Mouse (Mus musculus) heart, postnatal 0 days (tissue): Measurements from ENCODE around the gene Fam135a.

Source experiments
- CTCF ChIP-seq: IDR thresholded peaks from 2 replicates; pipeline ENCODE4 v1.5.1; 2016; ENCODE audit warnings: antibody characterized with exemption, control low read depth, low read depth
- EP300 ChIP-seq: IDR thresholded peaks from 2 replicates; pipeline ENCODE4 v1.6.1; 2016; ENCODE audit warnings: antibody characterized with exemption, low read depth

DNA sequence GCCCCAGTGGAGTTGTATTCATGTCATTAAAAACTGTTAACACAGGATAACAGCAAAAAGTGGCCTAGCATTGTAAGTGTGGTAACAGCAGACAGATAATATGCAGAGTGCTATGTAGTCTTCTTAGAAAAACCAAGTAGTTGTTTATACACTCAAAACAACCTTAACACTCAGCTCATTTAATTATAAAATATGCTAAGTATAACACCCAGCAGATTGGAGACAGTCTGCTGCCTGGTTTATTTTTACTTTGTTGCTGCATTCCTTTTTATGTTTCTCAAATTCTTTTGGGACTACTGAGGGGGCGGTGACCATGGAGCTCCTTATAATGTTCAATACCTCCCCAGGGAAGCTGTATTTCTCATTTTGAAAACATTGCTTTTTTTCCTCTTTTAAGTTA lies 22.4 kb upstream of the Fam135a start:
- TF ChIP-seq CTCF: no peak
- no peak for TF ChIP-seq EP300
